Mouse (Mus musculus): ENCODE measurements at regions not wholly inside any gene's neighbourhood (a gene's known extent, or its start where the extent isn't known, plus 50 kb on each side); places are given as distances from the start of the nearest gene placed in this dataset.

DNA sequence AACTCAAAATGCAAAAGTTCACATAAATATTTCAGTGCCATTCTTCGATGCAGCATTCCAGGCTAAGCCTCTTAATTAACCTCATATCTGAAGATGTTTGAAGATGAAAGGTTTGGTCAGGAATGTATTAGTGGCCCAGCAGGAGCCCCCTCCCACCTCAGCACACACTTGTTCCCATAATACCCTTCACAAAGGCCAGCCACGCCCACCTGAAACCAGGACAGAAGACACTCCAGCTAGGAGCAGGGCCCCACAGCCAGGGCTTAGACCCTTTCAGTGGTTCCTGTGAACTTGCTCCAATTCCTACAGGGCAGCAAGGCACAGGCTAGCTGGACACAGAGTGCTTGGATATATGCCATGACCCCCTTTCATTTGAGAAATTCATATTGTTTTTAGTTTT, 74.6 kb upstream of the Pcsk6 start:
- TF ChIP-seq EP300 (IDR thresholded peaks at IDR 0.05; ENCODE audit: low read depth): no peak
- no peak for TF ChIP-seq CTCF (IDR thresholded peaks at IDR 0.05; ENCODE audit: low read depth)
